Mouse (Mus musculus) c-Kit-negative CD71-positive TER-119-positive erythroid progenitor cells, embryonic 14.5 days (primary cell): ENCODE results near the gene Cd40lg.

Experiments used
- DNase-seq: peaks from one replicate; pipeline ENCODE4 v3.0.0-alpha.2; 2013; ENCODE audit warnings: low read depth, low spot score

Cd40lg gene

DNA sequence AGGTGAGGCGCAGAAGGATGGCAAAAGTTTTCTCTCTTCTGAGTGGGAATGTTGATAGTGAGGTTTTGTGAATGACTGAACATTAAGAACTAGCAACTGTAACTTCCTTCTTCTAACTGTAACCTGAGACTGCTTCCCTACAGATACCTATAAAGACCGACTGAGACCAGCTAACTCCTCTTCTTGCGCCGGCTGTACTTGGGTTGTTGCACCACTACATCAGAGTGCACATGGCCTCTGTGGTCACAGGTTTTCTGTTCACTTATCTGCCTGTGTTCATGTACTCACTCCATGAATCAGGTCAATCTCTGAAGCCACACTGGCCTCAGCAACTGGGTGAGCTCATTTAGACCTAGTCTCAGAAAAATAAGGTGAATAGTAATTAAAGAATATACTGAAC, 51.6 kb downstream of the Cd40lg start:
- DNase-seq = no peak
